Mouse (Mus musculus): ENCODE results near the gene Klhl3. TPM values are rescaled to one million over a fixed set of nuclear protein-coding genes. Genes with fewer than 3 reads are reported as not detected.
A peak's percentile ranks its signal among the peaks of the same experiment; 100 is the strongest.
"Not testable (repeated sequence)": the region's sequence is repeated elsewhere in the genome, so short reads cannot be mapped to it uniquely, and the experiment has no call there.

Gene Klhl3
- polyA plus RNA-seq, 1 experiment: 0.86 TPM

DNA sequence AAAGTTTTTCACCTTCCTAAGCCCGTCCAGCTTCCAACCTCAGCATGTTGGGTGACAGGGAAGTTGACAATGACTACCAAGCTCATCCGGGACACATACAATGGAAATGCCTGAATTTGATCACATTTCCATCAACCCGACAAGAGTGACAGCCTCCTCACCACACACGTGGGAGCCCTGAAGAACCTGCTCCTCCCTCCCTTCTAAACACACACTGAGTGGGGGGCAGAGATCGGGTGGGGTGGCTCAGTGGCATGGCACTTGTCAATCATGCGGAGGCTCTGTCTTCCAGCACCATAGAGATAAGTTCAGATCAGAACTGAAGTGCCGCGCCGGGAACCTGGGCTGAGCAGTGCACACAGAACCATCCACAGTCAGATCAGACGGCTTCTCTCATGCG, 37.0 kb upstream of the Klhl3 start:
- 85% methylated on average over 11 of the region's 11 CpGs for WGBS
- Histone ChIP-seq H3K27ac (ENCODE audit: insufficient read depth, low read length) (no peak overlapping the region), H3K4me1 (ENCODE audit: control insufficient read depth, insufficient read depth, insufficient read length) (no peaks in the 10 kb centered on the region), H3K27me3 (ENCODE audit: control insufficient read depth, insufficient read depth, low read length) (no peaks in the 10 kb centered on the region), H3K4me3 (ENCODE audit: extremely low read depth, insufficient read depth, insufficient read length) (no peak overlapping the region), H3K36me3 (ENCODE audit: control insufficient read depth, insufficient read depth, low read length) (no peaks in the 10 kb centered on the region)
- TF ChIP-seq POLR2A (IDR thresholded peaks at IDR 0.05; ENCODE audit: low read depth, low read length) (no peak), CTCF (IDR thresholded peaks at IDR 0.05; ENCODE audit: extremely low read depth, insufficient read depth, insufficient read length, insufficient replicate concordance) (no peak)
- no peak for DNase-seq (ENCODE audit: low read depth in 1 of 2, low spot score in 2 of 2)

DNA sequence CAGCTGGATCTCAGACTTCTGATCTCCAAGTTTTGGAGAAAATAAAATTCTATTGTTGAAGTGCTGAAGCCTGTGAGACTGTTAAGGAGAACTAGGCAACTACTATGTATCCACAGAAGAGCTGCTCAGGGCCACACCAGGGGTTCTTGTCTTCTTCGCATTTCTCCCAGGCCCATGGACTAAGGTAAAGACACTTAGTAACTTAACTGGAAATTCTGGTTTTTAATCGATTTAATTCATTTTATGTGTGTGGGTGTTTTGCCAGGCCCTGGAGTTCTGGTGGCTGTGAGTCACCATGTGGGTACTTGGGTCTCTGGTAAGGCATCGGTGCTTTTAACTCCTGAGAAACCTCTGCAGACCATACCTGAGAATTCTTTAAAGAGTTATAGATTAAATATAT, 36.2 kb upstream of the Klhl3 start:
- Histone ChIP-seq H3K4me1 (ENCODE audit: control insufficient read depth, insufficient read depth, insufficient read length) (no peaks in the 10 kb centered on the region), H3K36me3 (ENCODE audit: control insufficient read depth, insufficient read depth, low read length) (no peaks in the 10 kb centered on the region), H3K27me3 (ENCODE audit: control insufficient read depth, insufficient read depth, low read length) (no peaks in the 10 kb centered on the region), H3K4me3 (ENCODE audit: extremely low read depth, insufficient read depth, insufficient read length) (no peak overlapping the region), H3K27ac (ENCODE audit: insufficient read depth, low read length) (no peak overlapping the region)
- TF ChIP-seq CTCF (IDR thresholded peaks at IDR 0.05; ENCODE audit: extremely low read depth, insufficient read depth, insufficient read length, insufficient replicate concordance) (no peak), POLR2A (IDR thresholded peaks at IDR 0.05; ENCODE audit: low read depth, low read length) (no peak)
- DNase-seq (ENCODE audit: low read depth in 1 of 2, low spot score in 2 of 2): no peak
- 88% methylated on average over 3 of the region's 3 CpGs for WGBS

DNA sequence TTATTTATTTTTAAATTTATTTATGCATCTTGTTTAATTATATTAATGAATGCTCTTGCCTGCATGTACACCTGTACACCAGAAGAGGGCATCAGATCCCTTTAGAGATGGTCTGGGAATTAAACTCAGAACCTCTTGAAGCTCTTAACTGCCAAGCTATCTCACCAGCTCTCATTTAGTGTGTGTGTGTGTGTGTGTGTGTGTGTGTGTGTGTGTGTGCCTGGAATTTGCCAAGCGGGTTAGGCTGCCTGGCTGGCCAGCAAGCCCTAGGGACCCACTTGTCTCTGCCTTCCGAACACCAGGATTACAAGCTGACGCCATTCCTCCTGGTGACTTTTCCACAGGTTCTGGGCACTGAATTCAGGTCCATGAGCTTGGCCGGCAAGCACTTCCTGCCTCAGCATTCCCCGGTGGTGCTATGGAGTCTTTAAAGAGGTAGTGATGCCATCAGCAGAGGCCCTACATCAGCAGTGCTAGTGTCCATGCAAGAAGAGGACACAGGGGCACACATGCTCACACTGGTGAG, 35.7 kb upstream of the Klhl3 start:
- TF ChIP-seq CTCF (IDR thresholded peaks at IDR 0.05; ENCODE audit: extremely low read depth, insufficient read depth, insufficient read length, insufficient replicate concordance) (0 out of 2 replicates have a peak, but pooled peaks have one; percentile 9), POLR2A (IDR thresholded peaks at IDR 0.05; ENCODE audit: low read depth, low read length) (no peak)
- no peak overlapping the region for H3K27ac ChIP-seq (ENCODE audit: insufficient read depth, low read length)
- no peak overlapping the region for H3K4me3 ChIP-seq (ENCODE audit: extremely low read depth, insufficient read depth, insufficient read length)
- no peaks in the 10 kb centered on the region for H3K4me1 ChIP-seq (ENCODE audit: control insufficient read depth, insufficient read depth, insufficient read length)
- no peaks in the 10 kb centered on the region for H3K27me3 ChIP-seq (ENCODE audit: control insufficient read depth, insufficient read depth, low read length)
- 52% methylated on average over 5 of the region's 5 CpGs for WGBS
- DNase-seq (ENCODE audit: low read depth in 1 of 2, low spot score in 2 of 2): no peak
- H3K36me3 ChIP-seq (ENCODE audit: control insufficient read depth, insufficient read depth, low read length): no peaks in the 10 kb centered on the region

DNA sequence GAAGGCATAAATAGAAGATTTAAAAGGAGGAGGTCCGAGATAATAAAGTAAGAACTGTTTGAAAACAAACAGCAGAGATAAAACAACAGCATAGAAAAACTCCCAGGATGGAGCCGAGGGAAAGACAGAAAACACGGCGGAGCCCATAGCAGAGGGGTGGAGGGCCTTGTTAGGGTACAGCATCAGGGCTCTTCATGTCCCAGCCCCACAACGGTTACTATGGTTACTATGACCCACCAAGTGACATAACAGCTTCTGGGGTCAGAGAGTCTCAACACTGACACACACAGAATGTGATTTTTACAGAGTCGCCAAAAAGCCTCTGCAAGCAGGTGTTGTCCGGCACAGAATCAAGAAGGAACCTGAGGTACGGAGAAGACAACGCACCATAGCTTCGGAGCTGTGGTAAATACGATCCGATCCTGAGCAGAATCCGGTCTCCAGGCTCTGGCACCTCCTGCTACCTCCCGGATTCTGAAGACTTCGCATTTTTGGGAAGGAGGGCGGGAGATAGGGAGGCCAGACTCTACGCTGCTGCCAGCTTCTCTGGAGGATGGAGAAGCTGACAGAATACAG, 35.0 kb upstream of the Klhl3 start:
- Histone ChIP-seq H3K4me1 (ENCODE audit: control insufficient read depth, insufficient read depth, insufficient read length) (no peaks in the 10 kb centered on the region), H3K27ac (ENCODE audit: insufficient read depth, low read length) (no peak overlapping the region), H3K4me3 (ENCODE audit: extremely low read depth, insufficient read depth, insufficient read length) (peak overlapping the region; percentile 16; the same call in 1 of the 2 replicates), H3K27me3 (ENCODE audit: control insufficient read depth, insufficient read depth, low read length) (no peaks in the 10 kb centered on the region), H3K36me3 (ENCODE audit: control insufficient read depth, insufficient read depth, low read length) (no peaks in the 10 kb centered on the region)
- no peak for DNase-seq (ENCODE audit: low read depth in 1 of 2, low spot score in 2 of 2)
- no peak for TF ChIP-seq POLR2A (IDR thresholded peaks at IDR 0.05; ENCODE audit: low read depth, low read length)
- no peak for TF ChIP-seq CTCF (IDR thresholded peaks at IDR 0.05; ENCODE audit: extremely low read depth, insufficient read depth, insufficient read length, insufficient replicate concordance)
- 6% methylated on average over 17 of the region's 17 CpGs for WGBS

DNA sequence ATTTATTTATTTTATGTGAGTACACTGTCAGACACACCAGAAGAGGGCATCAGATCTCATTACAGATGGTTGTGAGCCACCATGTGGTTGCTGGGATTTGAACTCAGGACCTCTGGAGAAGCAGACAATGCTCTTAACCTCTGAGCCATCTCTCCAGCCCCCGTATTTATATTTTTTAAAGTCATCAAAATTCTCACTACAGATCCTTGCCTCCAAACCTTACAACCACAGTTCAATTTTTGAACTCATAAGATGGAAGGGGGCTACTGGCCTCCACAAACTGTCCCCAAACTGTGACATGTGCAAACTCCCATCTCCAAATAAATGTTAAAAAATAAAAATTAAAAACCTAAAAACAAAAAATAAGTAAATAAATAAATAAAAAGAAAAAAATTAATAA, 34.4 kb upstream of the Klhl3 start:
- H3K27me3 ChIP-seq (ENCODE audit: control insufficient read depth, insufficient read depth, low read length): no peaks in the 10 kb centered on the region
- DNase-seq (ENCODE audit: low read depth in 1 of 2, low spot score in 2 of 2): no peak
- no peak overlapping the region for H3K4me3 ChIP-seq (ENCODE audit: extremely low read depth, insufficient read depth, insufficient read length)
- TF ChIP-seq CTCF (IDR thresholded peaks at IDR 0.05; ENCODE audit: extremely low read depth, insufficient read depth, insufficient read length, insufficient replicate concordance): no peak
- no peak for TF ChIP-seq POLR2A (IDR thresholded peaks at IDR 0.05; ENCODE audit: low read depth, low read length)
- H3K4me1 ChIP-seq (ENCODE audit: control insufficient read depth, insufficient read depth, insufficient read length): no peaks in the 10 kb centered on the region
- H3K27ac ChIP-seq (ENCODE audit: insufficient read depth, low read length): no peak overlapping the region
- no peaks in the 10 kb centered on the region for H3K36me3 ChIP-seq (ENCODE audit: control insufficient read depth, insufficient read depth, low read length)
- 83% methylated on average over 1 of the region's 1 CpGs for WGBS

DNA sequence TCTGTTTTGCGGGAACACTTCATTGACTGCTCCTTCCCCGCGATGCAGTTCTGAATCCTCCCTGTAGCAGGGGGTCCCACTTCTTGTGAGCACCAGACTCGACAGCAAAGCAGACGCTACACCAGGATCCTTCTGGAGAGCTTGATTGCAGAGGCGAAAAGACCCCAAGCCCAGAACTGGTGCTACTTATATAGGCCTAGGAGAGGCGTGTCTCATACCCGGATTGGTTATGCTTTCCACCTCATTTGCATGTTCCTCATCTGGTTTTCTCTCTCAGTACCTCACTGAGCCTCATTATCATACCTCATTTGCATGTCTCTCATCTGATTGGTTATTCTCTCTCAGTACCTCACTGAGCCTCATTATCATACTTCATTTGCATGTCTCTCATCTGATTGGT, 33.2 kb upstream of the Klhl3 start:
- DNase-seq (ENCODE audit: low read depth in 1 of 2, low spot score in 2 of 2); H3K4me3 ChIP-seq (ENCODE audit: extremely low read depth, insufficient read depth, insufficient read length); H3K27me3 ChIP-seq (ENCODE audit: control insufficient read depth, insufficient read depth, low read length); H3K36me3 ChIP-seq (ENCODE audit: control insufficient read depth, insufficient read depth, low read length); H3K4me1 ChIP-seq (ENCODE audit: control insufficient read depth, insufficient read depth, insufficient read length); H3K27ac ChIP-seq (ENCODE audit: insufficient read depth, low read length): not testable (repeated sequence)
- 95% methylated on average over 8 of the region's 8 CpGs for WGBS

DNA sequence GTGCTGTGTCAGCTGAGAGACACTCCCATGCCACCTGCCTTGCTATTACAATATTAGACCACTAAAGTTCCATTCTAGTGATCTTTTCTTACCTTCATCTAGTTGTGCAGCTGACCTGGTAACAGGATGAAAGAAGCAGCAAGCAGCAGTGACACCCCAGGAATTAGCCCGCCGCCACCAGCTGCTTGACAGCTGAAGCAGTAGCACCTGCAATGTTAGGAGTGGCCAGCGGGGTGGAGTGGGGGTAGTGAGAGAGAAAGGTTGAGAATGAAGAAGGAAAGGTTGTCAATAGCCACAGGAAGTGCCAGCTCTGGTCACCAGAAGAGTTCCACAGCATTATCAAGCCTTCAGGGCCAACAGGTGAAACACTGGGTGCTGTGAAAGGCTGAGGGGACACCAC, 18.3 kb upstream of the Klhl3 start:
- Histone ChIP-seq H3K36me3 (ENCODE audit: control insufficient read depth, insufficient read depth, low read length) (peaks cover 4% of the 10 kb centered on the region), H3K27me3 (ENCODE audit: control insufficient read depth, insufficient read depth, low read length) (no peaks in the 10 kb centered on the region), H3K4me1 (ENCODE audit: control insufficient read depth, insufficient read depth, insufficient read length) (peaks cover 4% of the 10 kb centered on the region; the same call in 1 of the 2 replicates), H3K27ac (ENCODE audit: insufficient read depth, low read length) (no peak overlapping the region), H3K4me3 (ENCODE audit: extremely low read depth, insufficient read depth, insufficient read length) (no peak overlapping the region)
- no peak for DNase-seq (ENCODE audit: low read depth in 1 of 2, low spot score in 2 of 2)
- no peak for TF ChIP-seq CTCF (IDR thresholded peaks at IDR 0.05; ENCODE audit: extremely low read depth, insufficient read depth, insufficient read length, insufficient replicate concordance)
- no peak for TF ChIP-seq POLR2A (IDR thresholded peaks at IDR 0.05; ENCODE audit: low read depth, low read length)
- 81% methylated on average over 3 of the region's 3 CpGs for WGBS
